Mouse (Mus musculus) gastrocnemius, postnatal 36 days (tissue): Measurements from ENCODE around the gene Arhgap31. TPM values are rescaled to one million over a fixed set of nuclear protein-coding genes. Genes with fewer than 3 reads are reported as not detected.
"Not testable (repeated sequence)": the region's sequence is repeated elsewhere in the genome, so short reads cannot be mapped to it uniquely, and the experiment has no call there.

Source experiments
- DNase-seq, 2 experiments: peaks; one replicate each; pipeline ENCODE4 v3.0.0; 2022
- intact Hi-C: fragments of 180-260 bp; cut with DNase I; formaldehyde crosslinking; loops from one replicate; pipeline ENCODE4 v1.15.1; 2025
- total RNA-seq, 2 experiments: library from RNA; stranded (reverse); gene quantifications; 2 replicates each; pipeline ENCODE4 v1.2.3; 2021

Gene Arhgap31
- total RNA-seq, 2 experiments from 2014 or later = 12.3 to 12.4 TPM

DNA sequence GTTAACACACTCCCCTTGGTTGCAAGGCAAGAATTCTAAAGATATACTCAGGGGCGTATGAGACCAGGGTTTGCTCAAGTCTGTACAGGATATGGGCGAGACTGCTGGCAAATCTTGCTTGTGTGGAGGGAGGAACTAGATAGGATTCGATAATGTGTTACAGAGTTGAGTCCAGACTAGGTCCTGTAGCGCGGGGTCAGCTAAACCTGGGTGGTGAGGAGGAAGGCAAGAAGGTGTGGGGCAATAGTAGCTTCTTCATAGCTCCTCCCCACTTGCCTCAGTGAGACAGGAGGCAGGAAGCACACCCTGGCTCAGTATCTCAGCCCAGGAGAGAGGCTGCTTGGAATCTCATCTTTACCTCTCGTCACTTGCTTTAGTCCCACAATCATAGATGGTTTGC is 16.1 kb upstream of the Arhgap31 start:
- intact Hi-C loops = loop anchor here (10.0 kb wide), 2 partner anchors 104 to 194 kb away; no protein-coding TSS in a partner anchor
- DNase-seq = no peak

DNA sequence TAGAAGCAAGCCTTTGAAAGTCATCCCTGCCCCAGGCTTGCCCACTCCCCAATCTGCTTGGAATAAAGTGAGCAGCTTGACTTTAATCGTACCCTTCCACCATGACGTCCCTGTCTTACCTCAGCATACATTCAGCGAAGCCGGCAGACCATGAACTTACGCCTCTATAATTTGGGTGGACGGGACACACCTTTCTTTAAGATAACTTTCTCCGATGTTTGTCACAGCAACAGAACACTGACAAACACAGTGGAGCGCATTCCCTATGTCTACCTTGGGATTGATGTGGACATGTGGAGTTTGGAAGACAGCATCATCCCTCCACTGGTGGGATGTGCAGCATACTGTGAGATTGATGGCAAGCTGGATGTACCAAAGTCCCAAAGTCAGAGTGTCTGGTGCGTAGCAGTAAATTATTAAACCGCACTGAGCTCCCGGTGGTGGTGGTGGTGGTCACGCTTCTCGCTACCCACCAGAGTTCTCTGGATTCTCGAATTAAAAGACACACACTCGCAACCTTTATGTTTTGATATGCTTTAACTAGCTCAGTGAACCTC is 15.6 kb upstream of the Arhgap31 start:
- DNase-seq = no peak
- intact Hi-C loops = loop anchor here (10.0 kb wide), 2 partner anchors 104 to 194 kb away; no protein-coding TSS in a partner anchor

DNA sequence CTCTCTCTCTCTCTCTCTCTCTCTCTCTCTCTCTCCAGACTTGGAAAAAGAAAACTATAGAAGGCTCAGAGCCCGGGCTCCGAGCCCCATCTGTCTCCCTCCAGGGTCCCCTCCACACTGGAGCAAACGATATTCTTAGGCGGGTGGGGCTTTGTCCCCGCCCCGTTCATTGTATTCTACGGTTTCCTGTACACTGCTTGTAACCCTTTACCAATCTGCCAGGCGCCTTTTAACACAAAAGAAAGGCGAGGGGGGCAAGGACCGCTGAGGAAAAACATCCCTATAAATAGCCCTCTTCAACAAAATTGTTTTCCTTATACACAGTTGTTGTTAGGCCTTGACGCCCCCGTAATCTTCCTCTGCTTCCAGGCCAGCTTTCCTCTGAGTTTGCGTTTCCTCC is 11.9 kb upstream of the Arhgap31 start:
- DNase-seq = peak in 1 of 2 experiments; percentile 19
- intact Hi-C loops = loop anchor here (10.0 kb wide), 2 partner anchors 100 to 190 kb away; no protein-coding TSS in a partner anchor

DNA sequence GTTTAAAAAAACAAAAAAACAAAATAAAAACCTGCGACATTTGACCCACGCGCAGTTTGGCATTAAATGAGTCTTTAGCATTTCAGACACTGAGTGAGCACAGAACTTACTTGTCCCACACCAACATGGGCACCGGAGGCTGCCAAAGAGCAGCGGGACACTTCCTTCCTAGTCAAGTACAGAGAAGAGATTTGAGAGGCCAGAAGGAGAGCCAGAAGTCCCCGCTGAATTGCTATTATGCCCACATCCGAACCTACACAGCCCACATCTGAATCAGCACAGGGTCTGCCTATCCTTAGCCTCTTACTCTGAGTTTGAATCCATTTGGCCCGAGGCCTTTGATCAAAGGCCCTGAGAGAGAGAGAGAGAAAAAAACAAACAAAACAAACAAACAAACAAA is 11.2 kb upstream of the Arhgap31 start:
- DNase-seq = no peak
- intact Hi-C loops = loop anchor here (10.0 kb wide), 2 partner anchors 99 to 189 kb away; no protein-coding TSS in a partner anchor

DNA sequence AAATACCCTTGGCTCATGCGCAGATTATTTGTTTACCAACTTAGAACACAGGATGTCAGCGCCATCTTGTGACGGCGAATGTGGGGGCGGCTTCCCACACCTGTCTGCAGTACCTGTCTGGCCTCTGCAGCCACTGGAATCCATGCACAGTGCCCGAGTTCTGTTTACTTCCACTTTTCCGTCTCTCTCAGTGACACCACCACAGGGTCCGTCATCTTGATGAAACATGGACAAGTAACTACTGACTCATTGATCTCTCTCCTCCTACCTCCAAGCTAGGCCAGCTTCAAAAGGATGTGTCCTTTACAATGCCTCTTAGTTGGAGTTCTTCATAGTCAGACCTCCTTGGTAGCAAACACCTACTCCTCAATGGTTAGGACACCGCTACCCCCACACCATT is 8.3 kb upstream of the Arhgap31 start:
- intact Hi-C loops = loop anchor here (10.0 kb wide), 2 partner anchors 97 to 187 kb away; no protein-coding TSS in a partner anchor
- DNase-seq = no peak

DNA sequence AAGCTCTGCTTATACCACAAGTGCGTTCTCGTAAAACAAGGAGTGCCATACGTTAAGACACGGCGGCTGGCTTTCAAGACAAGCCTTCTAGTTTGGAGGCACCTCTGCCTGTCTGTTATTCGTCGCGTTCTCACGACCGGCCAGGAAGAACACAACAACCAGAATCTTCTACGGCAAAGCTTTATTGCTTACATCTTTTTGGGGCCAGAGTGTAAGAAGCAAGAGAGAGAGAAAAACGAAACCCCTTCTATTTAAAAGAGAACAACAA is 1.1 kb upstream of the Arhgap31 start:
- DNase-seq, intact Hi-C loops: not testable (repeated sequence)

DNA sequence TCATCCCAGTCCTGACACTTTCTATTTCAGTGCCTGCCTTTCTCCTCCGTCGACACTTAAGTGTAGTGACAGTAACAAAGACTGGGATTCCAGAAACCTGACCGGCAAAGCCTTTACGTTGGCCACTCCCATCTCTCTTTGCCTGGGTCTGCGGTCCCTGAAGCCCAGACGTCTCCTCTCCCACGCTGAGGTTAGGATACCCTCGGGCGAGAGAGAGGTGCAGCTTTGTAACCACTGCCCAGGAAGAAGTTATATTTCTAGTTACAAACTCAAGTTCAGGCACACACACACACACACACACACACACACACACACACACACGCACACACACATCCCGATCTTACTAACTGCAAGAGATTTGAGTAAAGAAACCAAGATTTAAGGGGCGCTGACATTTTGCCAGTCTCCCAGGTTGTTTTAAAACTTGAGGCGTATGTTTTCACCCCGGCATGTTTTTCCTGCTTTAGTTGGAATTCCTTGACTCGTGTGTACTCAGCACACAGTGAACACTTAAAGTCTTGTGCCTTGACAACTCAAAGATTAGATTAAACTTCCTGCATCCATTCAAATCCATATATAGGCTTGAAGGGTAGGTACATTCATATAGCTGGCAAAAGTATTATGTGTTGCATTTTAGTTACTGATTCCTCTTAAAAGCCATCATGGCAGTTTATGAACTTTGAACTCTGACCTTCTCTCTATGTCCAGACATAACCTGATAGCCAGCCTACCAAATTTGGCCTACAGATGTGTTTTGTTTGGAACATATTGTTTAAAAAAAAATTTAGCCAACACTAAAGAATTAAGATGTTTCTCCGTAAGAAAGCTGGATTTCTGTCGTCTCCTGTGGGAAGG is 557 bp upstream of the Arhgap31 start:
- intact Hi-C loops = no loop called here
- DNase-seq = no peak

DNA sequence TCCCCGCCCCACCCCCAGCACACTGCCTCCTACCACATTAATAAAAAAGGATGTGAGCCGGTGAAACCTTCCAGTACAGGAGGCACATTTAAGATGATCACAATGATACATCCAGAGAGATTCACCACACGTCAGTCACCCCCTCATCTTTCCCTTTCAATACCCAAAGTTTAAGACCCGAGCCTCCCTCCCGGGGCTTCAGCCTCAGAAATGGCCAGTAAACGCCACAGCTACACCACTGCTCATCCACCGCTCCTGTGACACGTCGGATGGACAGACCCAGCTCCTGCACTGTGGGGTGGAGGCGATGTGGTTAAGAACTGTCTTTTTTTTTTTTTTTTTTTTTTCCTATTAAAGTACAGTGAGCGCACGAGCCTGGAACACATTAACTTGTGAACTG is 969 bp downstream of the Arhgap31 start:
- intact Hi-C loops = no loop called here
- no peak for DNase-seq

DNA sequence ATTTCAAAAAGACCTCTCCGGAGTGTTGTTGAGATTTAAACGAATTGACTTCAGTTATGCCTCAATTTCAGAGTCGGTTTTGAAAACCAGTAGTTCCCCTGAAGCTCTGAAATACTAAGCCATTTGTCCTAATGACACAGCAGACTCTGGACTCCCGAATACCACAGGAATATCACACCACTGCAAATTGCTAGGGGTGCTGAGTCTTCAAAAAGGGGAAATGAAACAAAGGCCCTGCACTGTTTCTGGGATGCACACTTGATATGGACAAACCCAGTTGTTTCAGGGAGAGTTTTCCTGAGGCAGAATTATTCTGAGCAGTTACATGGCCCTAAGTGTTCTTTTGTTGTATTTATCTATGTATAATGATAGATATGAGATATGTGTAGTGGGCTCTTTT is 1.8 kb downstream of the Arhgap31 start:
- intact Hi-C loops = no loop called here
- DNase-seq = no peak

DNA sequence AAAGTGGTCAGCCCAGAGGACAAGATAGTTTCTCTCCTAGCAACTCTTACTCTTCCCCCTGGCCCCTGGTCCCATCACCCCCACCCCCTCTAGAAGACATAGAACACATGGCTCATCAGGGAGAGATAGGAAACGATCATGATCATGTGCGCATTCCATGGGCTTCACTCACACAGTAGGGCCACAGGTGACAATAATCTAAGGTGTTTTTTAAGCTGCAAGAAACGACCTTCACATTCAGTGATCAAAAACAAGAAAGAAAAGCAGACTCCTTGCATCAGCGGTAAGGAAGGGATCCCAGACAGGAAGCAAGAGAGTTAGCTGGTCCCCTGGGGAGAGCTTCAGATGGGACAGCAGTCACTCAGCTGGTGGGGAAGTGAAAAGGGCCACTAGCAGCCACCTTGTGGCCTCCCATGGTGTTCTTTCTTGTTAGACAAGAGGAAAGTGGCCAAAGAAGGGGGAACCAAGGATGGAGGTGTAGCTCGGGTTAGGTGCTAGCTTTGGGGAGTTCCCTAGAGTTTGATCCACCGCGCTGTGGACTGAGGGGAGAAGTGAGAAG is 4.0 kb downstream of the Arhgap31 start:
- DNase-seq = no peak
- intact Hi-C loops = loop anchor here (10.0 kb wide), 1 partner anchor 74 kb away; no protein-coding TSS in a partner anchor

DNA sequence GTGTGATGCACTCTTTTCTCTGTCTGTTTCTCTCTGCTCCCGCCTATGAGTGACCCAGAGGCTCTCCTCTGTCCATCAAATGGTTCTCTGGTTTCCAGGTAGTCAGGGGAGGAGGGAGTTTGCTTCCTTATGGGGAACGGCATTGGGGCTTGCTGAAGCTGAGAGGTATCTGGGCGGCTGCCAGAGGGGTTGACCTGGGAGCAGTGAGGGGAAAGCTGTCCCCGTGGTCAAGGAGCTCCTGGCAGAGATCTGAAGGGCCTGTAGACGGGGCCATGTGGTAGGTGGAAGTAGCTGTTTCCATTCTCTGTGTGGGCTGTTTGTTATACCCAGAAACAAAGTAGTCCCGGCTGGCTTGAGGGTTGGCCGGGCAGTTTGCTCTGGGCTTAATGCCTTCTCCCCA is 6.3 kb downstream of the Arhgap31 start:
- DNase-seq = no peak
- intact Hi-C loops = loop anchor here (10.0 kb wide), 1 partner anchor 72 kb away; no protein-coding TSS in a partner anchor

DNA sequence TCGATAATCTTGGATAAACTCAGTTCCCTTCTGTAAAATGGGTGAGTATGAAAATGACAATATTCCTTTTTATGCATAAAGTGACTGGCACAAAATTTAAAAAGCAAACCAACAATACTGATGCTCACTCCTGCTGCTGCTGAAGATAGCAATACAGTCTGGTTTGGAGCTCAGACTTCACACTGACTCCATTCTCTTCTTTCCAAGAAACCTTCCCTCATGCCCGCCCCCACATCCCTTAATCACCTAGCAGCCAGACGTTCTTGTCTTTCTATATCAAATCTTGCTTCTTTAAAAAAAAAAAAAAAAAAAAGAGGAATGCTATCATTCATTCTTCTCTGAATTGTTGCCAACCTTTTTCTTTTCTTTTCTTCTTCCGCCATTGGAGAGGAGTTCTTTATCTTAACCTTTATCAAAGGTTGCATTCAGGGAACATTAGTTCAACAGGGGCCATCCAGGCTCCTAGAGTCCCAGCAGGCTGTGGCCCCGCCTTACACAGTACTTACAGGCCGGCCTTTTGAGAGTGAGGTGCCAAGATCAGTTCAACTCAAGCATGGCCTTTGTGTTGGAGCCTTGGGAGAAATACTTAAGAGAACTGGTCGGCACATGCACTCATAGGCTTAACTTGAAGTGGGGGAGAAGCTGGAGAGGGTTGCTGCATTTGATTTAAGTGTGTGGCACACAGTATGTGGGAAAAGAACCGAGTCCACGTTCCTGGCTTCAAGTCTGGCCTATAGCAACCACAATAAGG is 7.4 kb downstream of the Arhgap31 start:
- intact Hi-C loops = loop anchor here (10.0 kb wide), 1 partner anchor 71 kb away; no protein-coding TSS in a partner anchor
- no peak for DNase-seq

DNA sequence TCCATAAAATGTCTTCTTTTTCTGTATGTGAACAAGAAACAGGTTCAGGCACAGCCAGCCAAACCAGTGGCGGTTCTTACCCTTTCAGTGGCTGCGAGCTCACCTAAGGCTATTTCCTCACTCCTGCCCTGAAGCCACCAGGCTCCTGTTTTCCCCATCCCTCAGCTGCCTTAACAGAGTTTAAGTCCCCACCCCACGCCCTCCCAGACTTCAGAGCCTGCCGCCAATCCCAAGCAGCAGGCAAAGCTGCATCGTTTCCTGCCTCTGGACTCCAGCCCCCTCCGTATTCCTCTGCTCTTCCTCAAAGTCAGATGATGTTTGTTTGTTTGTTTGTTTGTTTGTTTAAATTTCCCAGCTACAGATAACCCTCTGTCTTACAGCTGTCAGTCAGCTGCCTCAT is 9.6 kb downstream of the Arhgap31 start:
- no peak for DNase-seq
- intact Hi-C loops = loop anchor here (10.0 kb wide), 1 partner anchor 69 kb away; no protein-coding TSS in a partner anchor

DNA sequence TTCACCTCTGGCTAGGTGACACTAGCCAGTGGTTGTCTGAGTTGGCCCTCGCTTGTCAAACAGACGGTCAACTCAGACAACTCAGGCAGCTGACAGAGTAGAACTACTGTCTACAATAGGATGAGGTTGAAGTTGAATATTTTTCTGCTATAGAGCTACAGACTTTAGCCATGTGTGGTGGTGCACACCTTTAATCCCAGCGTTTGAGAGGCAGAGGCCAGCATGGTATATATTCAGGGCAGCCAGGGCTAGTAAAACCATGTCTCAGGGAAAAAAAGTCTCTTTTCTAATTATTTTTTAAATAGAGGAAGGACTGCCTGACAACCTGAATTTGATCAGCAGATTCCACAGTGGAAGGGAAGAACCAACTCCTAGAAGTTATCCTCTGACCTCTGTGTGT is 10.8 kb downstream of the Arhgap31 start:
- intact Hi-C loops = loop anchor here (10.0 kb wide), 1 partner anchor 68 kb away; no protein-coding TSS in a partner anchor
- DNase-seq = no peak

DNA sequence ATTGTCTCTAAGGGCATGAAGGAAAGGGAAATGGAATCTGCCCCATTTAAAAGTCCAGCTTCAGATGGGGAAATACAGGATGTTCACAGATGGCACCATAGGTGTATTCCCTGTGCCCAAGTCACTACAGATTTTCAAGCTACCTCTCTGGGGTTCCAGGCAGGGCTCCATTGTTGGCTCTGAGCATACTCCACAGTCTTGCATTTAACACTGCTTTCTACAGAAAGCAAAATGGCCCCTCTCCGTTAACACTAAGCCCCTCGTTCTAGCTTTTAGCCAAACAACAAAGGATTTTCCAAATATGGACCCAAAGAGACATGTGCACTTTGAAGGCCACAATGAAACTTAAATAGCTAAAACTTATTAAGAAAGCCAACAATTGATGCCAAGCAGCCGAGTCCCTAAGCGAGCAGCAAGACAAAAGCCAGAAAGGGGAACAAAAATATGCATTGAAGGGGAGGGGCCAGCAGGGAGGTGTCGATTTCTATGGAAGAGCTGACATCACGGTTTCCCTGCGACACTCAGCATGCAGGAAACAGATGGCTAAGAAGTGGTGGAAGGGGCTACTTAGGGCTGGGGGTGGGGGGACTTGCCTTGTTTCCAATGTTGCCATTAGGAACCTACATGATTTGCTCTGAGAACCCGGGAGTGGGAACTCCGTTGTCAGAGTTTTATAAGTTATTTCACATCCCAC is 11.4 kb downstream of the Arhgap31 start:
- DNase-seq = no peak
- intact Hi-C loops = loop anchor here (10.0 kb wide), 1 partner anchor 67 kb away; no protein-coding TSS in a partner anchor

DNA sequence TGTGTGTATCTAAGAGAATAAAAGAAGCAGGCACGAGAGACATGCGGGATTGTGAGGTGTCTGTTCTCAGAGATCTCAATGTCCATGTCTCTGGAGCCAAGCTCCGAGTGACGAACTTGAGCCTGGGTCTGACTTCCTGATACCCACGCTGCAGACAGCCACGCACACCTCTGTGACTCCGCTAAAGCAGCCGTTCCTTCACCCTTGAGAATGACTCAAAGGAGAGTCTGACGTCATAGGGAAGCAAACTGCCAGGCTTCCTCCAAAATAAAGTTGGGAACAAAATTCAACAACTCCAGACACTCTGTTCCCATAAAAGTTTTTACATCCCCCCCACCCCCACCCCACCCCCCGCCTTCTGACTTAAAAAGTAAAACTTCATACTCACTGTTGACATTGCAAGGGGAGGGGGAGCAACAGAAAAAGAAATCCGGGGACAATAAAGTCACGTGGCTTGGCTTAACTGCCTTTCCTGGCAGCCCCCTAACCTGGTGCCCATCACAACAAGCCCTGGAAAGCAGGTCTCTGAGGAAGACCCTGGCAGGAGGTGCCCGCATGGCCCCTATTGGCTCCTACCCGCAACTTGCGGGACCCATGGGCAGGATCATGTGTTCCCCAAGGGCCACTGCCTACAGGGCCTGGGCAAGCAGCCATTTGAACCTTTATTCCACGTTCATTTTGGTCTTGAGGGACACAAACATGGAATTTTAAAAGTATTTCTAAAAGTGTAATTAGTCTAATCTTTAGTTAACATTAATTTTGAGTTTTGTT is 12.5 kb downstream of the Arhgap31 start:
- intact Hi-C loops = loop anchor here (10.0 kb wide), 1 partner anchor 66 kb away; no protein-coding TSS in a partner anchor
- no peak for DNase-seq

DNA sequence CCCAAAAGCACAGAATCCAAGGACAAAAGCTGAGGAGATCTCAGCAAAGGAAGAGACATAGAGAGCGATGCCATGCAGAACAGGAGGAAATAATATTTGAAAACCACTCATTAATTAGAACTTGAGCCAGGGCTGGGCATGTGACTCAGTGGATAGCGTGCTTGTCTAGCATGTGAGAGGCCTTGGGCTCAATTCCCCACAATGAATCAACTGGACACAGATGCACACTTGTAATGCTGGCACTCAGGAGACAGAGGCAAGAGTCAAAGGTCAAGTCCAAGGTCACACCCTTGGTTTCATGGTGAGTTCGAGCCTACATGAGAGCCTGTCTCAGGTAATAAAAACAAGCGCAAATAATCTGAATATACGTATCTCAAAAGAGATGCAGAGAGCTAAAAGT is 15.5 kb downstream of the Arhgap31 start:
- no peak for DNase-seq
- intact Hi-C loops = no loop called here

DNA sequence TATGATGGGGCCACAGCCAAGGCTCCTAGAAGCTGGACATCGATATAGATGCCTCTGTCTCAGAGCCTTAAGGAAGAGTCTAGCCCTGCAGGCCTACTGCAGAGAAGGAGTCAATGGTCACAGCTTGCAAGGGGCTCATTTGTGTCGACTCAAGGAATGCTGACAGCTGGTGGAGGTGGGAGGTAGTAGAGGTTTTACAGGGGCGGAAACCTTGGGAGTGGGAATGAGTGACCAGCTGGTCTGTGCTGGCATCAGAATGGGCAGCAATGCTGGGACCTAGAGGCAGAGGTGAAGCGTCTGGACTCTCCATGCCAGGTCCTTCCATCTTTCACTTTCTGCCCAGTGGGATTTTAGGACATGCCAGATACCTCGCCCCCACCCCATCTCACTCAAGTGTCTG is 17.5 kb downstream of the Arhgap31 start:
- intact Hi-C loops = no loop called here
- DNase-seq = no peak

DNA sequence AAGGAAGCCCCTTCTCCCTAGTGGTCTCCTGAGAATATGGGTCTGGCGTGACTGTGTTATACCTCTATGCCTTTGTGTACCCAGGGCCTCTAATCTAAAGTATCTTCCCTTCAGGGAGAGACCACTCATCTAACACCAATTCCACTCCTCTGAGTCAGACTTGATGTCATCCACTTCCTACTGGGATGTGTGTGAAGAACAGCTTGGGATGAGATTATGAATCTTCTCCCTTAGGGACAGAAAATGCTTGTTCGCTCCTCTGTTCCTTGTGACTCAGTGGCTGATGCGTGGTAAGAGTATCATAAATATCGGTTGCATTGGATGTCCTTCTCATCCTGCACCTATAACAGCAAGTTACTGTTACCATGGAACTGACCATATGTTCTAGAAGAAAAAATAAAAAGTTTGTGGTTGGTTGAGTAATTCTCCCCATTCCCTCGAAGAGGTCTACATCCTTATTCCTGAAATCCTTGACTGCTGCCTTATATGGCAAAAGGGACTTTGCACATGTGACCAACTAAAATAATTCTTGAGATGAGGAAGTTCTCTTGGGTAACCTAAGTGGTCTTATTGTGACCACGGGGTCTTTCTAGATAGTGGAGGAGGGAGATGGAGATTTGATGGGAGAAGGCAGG is 18.1 kb downstream of the Arhgap31 start:
- intact Hi-C loops = no loop called here
- DNase-seq = no peak
